Mouse (Mus musculus): Measurements from ENCODE around the gene Fam228a.

DNA sequence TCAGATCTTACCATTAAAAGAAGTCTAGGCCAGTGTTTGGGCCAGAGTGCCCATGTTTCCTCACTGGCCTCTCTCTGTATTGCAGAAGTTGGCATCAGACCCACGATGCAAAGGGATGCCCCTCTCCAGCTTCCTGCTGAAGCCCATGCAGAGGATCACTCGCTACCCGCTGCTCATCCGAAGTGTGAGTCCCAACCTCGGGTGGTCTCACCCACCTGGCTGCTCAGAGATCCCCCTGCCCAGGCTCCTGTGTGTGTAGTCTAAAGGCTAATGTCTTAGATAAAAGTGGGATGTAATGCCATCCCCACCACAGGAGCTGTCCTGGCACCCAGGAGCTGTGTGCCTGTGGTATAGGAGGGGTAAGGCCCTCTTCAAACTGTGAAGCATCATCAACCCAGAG is 32.1 kb downstream of the Fam228a start:
- TF ChIP-seq CTCF (IDR thresholded peaks at IDR 0.05) = no peak
- no peak for TF ChIP-seq EP300 (IDR thresholded peaks at IDR 0.05)
